Mouse (Mus musculus): ENCODE measurements around the gene Srsf9.

DNA sequence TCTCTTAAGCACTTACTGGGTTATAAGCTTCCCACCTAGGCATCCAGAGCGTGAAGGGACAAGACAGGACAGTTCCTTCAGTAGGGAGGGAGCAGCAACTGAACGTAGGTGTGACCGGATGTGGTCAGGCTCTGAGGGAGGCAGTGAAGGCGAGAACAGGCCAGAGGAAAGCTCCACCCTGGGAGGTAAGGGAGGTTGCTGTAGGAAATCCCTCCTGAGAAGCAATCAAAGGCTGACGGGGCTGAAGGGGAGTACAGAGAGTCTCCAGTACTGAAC lies 13.4 kb upstream of the Srsf9 start:
- no peak for TF ChIP-seq CTCF (conservative IDR thresholded peaks at IDR 0.05; ENCODE audit: low read length)
- TF ChIP-seq POU5F1 (IDR thresholded peaks at IDR 0.05; ENCODE audit: borderline replicate concordance, low read length), result no peak
- no peak for TF ChIP-seq NANOG (IDR thresholded peaks at IDR 0.05; ENCODE audit: borderline replicate concordance, low read length)

All from E14TG2a.4 (cell line).